Mouse (Mus musculus) heart, postnatal 0 days (tissue): ENCODE data around the gene Colgalt1.
A peak's percentile ranks its signal among the peaks of the same experiment; 100 is the strongest.

Experiments used
- CTCF ChIP-seq: IDR thresholded peaks from 2 replicates; pipeline ENCODE4 v1.5.1; 2016; ENCODE audit warnings: antibody characterized with exemption, control low read depth, low read depth
- EP300 ChIP-seq: IDR thresholded peaks from 2 replicates; pipeline ENCODE4 v1.6.1; 2016; ENCODE audit warnings: antibody characterized with exemption, low read depth

GRCm38 (mm10) chr8:71562751-71563150 lies 48.0 kb upstream of the Colgalt1 start:
- TF ChIP-seq EP300, result no peak
- peak; percentile 77 for TF ChIP-seq CTCF
